Mouse (Mus musculus) liver, embryonic 11.5 days (tissue): ENCODE results near the gene Sap18b. TPM values are rescaled to one million over a fixed set of nuclear protein-coding genes. Genes with fewer than 3 reads are reported as not detected.

Experiments used
- ATAC-seq: fragments of 200-750 bp; cut with Nextera tagmentation; replicated peaks from 2 replicates; pipeline ENCODE4 v1.8.0; 2017; ENCODE audit warnings: moderate number of reproducible peaks, mild to moderate bottlenecking, moderate TSS enrichment, moderate library complexity; ENCODE audit not compliant: low FRiP score
- DNase-seq: peaks from one replicate; pipeline ENCODE4 v3.0.0-alpha.2; 2017; ENCODE audit warnings: low spot score
- H3K27ac ChIP-seq: fragments of 300-500 bp; sonication (generic); 2 replicates; pipeline ENCODE4 v1.5.1; 2014; ENCODE audit warnings: mild to moderate bottlenecking, low read depth, low read length, control low read depth
- H3K27me3 ChIP-seq: fragments of 300-500 bp; sonication (generic); replicated peaks from 2 replicates; pipeline ENCODE4 v1.6.1; 2014; ENCODE audit warnings: low read length, mixed read lengths; ENCODE audit not compliant: control insufficient read depth, insufficient read depth
- H3K36me3 ChIP-seq: fragments of 300-500 bp; sonication (generic); 2 replicates; pipeline ENCODE4 v1.6.1; 2014; ENCODE audit warnings: mild to moderate bottlenecking, low read length, moderate library complexity, mixed read lengths; ENCODE audit not compliant: control insufficient read depth, insufficient read depth
- H3K4me1 ChIP-seq: fragments of 300-500 bp; sonication (generic); replicated peaks from 2 replicates; pipeline ENCODE4 v1.6.1; 2014; ENCODE audit warnings: low read length, mixed read lengths; ENCODE audit not compliant: control insufficient read depth, insufficient read depth
- H3K4me2 ChIP-seq: fragments of 300-500 bp; sonication (generic); 2 replicates; pipeline ENCODE4 v1.6.1; 2014; ENCODE audit warnings: mild to moderate bottlenecking, control low read depth, moderate library complexity
- H3K4me3 ChIP-seq: fragments of 300-500 bp; sonication (generic); 2 replicates; pipeline ENCODE4 v1.5.1; 2014; ENCODE audit warnings: low read depth, low read length, control low read depth
- H3K9ac ChIP-seq: fragments of 300-500 bp; sonication (generic); 2 replicates; pipeline ENCODE4 v1.6.1; 2014; ENCODE audit warnings: low read depth, low read length, control low read depth
- H3K9me3 ChIP-seq: fragments of 300-500 bp; sonication (generic); 2 replicates; pipeline ENCODE4 v1.6.1; 2016; ENCODE audit warnings: low read length, inconsistent platforms, mixed read lengths; ENCODE audit not compliant: control insufficient read depth
- WGBS: fragments of 180-500 bp; shearing (Covaris S2); extraction: QIAGEN DNeasy Blood & Tissue Kit; methylation state at CpG from one replicate; pipeline ENCODE4 v1.1.7; 2014; 5-methylcytosine and 5-hydroxymethylcytosine counted together
- polyA plus RNA-seq: library from polyadenylated mRNA; unstranded; fragments of >200 nt; fragmentation: Nextera tagmentation; extraction: Ambion mirVana; gene quantifications from 2 replicates; pipeline ENCODE4 v1.2.1, GENCODE M21; 2014

Sap18b gene
- polyA plus RNA-seq, 1 experiment from 2014 or later = 484 TPM

DNA sequence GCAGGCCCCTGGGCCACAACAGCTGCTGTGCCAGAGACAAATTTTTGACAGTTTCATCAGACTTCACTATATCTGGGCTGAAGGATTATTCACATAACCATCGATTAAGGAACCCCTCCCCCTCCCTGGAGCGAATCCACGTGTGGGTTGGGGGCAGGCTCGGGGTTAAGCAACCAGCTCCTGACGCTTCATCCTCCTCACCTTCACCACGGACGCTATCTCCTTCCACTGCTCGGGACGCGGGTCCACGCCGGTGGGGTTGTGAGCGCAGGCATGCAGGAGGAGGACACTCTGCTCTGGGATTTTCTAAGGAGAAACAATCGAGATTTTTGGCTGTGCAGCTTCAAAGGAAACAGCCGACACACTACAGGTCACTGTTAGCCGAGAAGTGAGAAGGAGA is 46.5 kb downstream of the Sap18b start:
- no peaks in the 10 kb centered on the region for H3K27me3 ChIP-seq
- H3K36me3 ChIP-seq = peaks cover 50% of the 10 kb centered on the region
- H3K4me1 ChIP-seq = no peaks in the 10 kb centered on the region
- H3K9ac ChIP-seq = no peak overlapping the region
- H3K4me3 ChIP-seq = no peak overlapping the region
- 94% methylated on average over 16 of the region's 16 CpGs for WGBS
- H3K27ac ChIP-seq = no peak overlapping the region
- H3K9me3 ChIP-seq = no peaks in the 10 kb centered on the region
- no peak for ATAC-seq
- H3K4me2 ChIP-seq = no peak overlapping the region
- no peak for DNase-seq

GRCm38 (mm10) chr8:95875270-95875669 is 50.1 kb downstream of the Sap18b start:
- no peak overlapping the region for H3K9ac ChIP-seq
- ATAC-seq = no peak
- no peaks in the 10 kb centered on the region; the same call in none of the 2 replicates for H3K4me1 ChIP-seq
- H3K27me3 ChIP-seq = no peaks in the 10 kb centered on the region
- H3K4me2 ChIP-seq = no peak overlapping the region
- H3K36me3 ChIP-seq = peaks cover 35% of the 10 kb centered on the region
- no peak overlapping the region for H3K27ac ChIP-seq
- H3K9me3 ChIP-seq = no peaks in the 10 kb centered on the region
- WGBS = 96% methylated on average over 7 of the region's 7 CpGs
- no peak overlapping the region for H3K4me3 ChIP-seq
- peak; percentile 12 for DNase-seq

Other genes starting within 250 kb of the Sap18b start
- not detected in 2 replicates for gene Prss54, start 249.0 kb upstream of the Sap18b start, polyA plus RNA-seq
- 19.6 and 21.8 TPM in 2 replicates for gene Gins3, start 191.9 kb upstream of the Sap18b start, polyA plus RNA-seq
- 3.8 and 4.7 TPM in 2 replicates for gene Ndrg4, start 148.4 kb upstream of the Sap18b start, polyA plus RNA-seq
- 34.1 and 36.0 TPM in 2 replicates for gene Setd6, start 109.5 kb upstream of the Sap18b start, polyA plus RNA-seq
- 94.4 and 102 TPM in 2 replicates for gene Cnot1, start 17.9 kb upstream of the Sap18b start, polyA plus RNA-seq
- gene Slc38a7, start 28.2 kb downstream of the Sap18b start, polyA plus RNA-seq = 13.8 and 14.8 TPM in 2 replicates
- gene Got2, start 63.2 kb downstream of the Sap18b start, polyA plus RNA-seq = 153 and 158 TPM in 2 replicates